Mouse (Mus musculus) neural tube, embryonic 14.5 days (tissue): Measurements from ENCODE around the gene Bmper. TPM values are rescaled to one million over a fixed set of nuclear protein-coding genes. Genes with fewer than 3 reads are reported as not detected.

Experiments used
- ATAC-seq: fragments of 200-750 bp; cut with Nextera tagmentation; 2 replicates; pipeline ENCODE4 v1.8.0; 2017; ENCODE audit warnings: low read depth, mild to moderate bottlenecking, moderate TSS enrichment, moderate library complexity
- H3K27ac ChIP-seq: fragments of 300-500 bp; sonication (generic); 2 replicates; pipeline ENCODE4 v1.5.1; 2014; ENCODE audit warnings: low read depth, mild to moderate bottlenecking, control low read depth, low read length, moderate library complexity, mixed read lengths
- H3K27me3 ChIP-seq: fragments of 300-500 bp; sonication (generic); 2 replicates; pipeline ENCODE4 v1.6.1; 2014; ENCODE audit warnings: low read length; ENCODE audit not compliant: control insufficient read depth, insufficient read depth
- H3K36me3 ChIP-seq: fragments of 300-500 bp; sonication (generic); 2 replicates; pipeline ENCODE4 v1.6.1; 2014; ENCODE audit warnings: low read length, mixed read lengths; ENCODE audit not compliant: control insufficient read depth, insufficient read depth
- H3K4me1 ChIP-seq: fragments of 300-500 bp; sonication (generic); 2 replicates; pipeline ENCODE4 v1.6.1; 2014; ENCODE audit warnings: low read length; ENCODE audit not compliant: control insufficient read depth, insufficient read depth
- H3K4me2 ChIP-seq: fragments of 300-500 bp; sonication (generic); 2 replicates; pipeline ENCODE4 v1.6.1; 2014; ENCODE audit warnings: mild to moderate bottlenecking, low read depth, low read length, control low read depth
- H3K4me3 ChIP-seq: fragments of 300-500 bp; sonication (generic); 2 replicates; pipeline ENCODE4 v1.5.1; 2014; ENCODE audit warnings: low read depth, low read length, control low read depth, mixed read lengths
- H3K9ac ChIP-seq: fragments of 300-500 bp; sonication (generic); replicated peaks from 2 replicates; pipeline ENCODE4 v1.6.1; 2014; ENCODE audit warnings: low read depth, mild to moderate bottlenecking, control low read depth, low read length, mixed read lengths
- H3K9me3 ChIP-seq: fragments of 300-500 bp; sonication (generic); 2 replicates; pipeline ENCODE4 v1.6.1; 2016; ENCODE audit warnings: low read length; ENCODE audit not compliant: control insufficient read depth
- WGBS: fragments of 180-500 bp; shearing (Covaris S2); extraction: QIAGEN DNeasy Blood & Tissue Kit; methylation state at CpG from one replicate; pipeline ENCODE4 v1.1.7; 2014; 5-methylcytosine and 5-hydroxymethylcytosine counted together
- polyA plus RNA-seq: library from polyadenylated mRNA; unstranded; fragments of >200 nt; fragmentation: Nextera tagmentation; extraction: Ambion mirVana; gene quantifications from 2 replicates; pipeline ENCODE4 v1.2.1, GENCODE M21; 2014

Gene Bmper
- polyA plus RNA-seq, 1 experiment from 2014 or later, result 10.4 TPM

- Histone ChIP-seq H3K4me2 (no peak overlapping the region), H3K4me3 (no peak overlapping the region), H3K4me1 (no peaks in the 10 kb centered on the region), H3K9me3 (no peaks in the 10 kb centered on the region), H3K9ac (no peak overlapping the region), H3K27ac (no peak overlapping the region), H3K27me3 (no peaks in the 10 kb centered on the region), H3K36me3 (no peaks in the 10 kb centered on the region)
- 50% methylated on average over 5 of the region's 5 CpGs for WGBS
- ATAC-seq, result no peak; the same call in 1 of the 2 replicates
These were observed 219.3 kb downstream of the Bmper start for GRCm38 (mm10) chr9:23442168-23442567.

- Histone ChIP-seq H3K36me3 (no peaks in the 10 kb centered on the region), H3K9me3 (no peaks in the 10 kb centered on the region), H3K4me1 (no peaks in the 10 kb centered on the region), H3K27ac (no peak overlapping the region), H3K9ac (no peak overlapping the region), H3K27me3 (no peaks in the 10 kb centered on the region), H3K4me3 (no peak overlapping the region), H3K4me2 (no peak overlapping the region)
- ATAC-seq, result no peak
- 98% methylated on average over 4 of the region's 4 CpGs for WGBS
These were observed 222.1 kb downstream of the Bmper start for GRCm38 (mm10) chr9:23444975-23445374.

- Histone ChIP-seq H3K36me3 (no peaks in the 10 kb centered on the region), H3K4me1 (no peaks in the 10 kb centered on the region), H3K9ac (no peak overlapping the region), H3K9me3 (no peaks in the 10 kb centered on the region), H3K4me3 (no peak overlapping the region), H3K4me2 (no peak overlapping the region), H3K27ac (no peak overlapping the region), H3K27me3 (no peaks in the 10 kb centered on the region)
- ATAC-seq, result no peak
- 60% methylated on average over 7 of the region's 7 CpGs for WGBS
These were observed 224.5 kb downstream of the Bmper start for GRCm38 (mm10) chr9:23447271-23447961.

GRCm38 (mm10) chr9:23453309-23453708, 230.4 kb downstream of the Bmper start:
- Histone ChIP-seq H3K27me3 (no peaks in the 10 kb centered on the region), H3K4me1 (no peaks in the 10 kb centered on the region), H3K36me3 (no peaks in the 10 kb centered on the region), H3K4me2 (no peak overlapping the region), H3K4me3 (no peak overlapping the region), H3K9me3 (no peaks in the 10 kb centered on the region), H3K27ac (no peak overlapping the region), H3K9ac (no peak overlapping the region)
- ATAC-seq, result no peak; the same call in 1 of the 2 replicates
- 48% methylated on average over 5 of the region's 5 CpGs for WGBS

GRCm38 (mm10) chr9:23457186-23457585, 234.3 kb downstream of the Bmper start:
- H3K4me1 ChIP-seq, result no peaks in the 10 kb centered on the region
- no peaks in the 10 kb centered on the region for H3K9me3 ChIP-seq
- H3K27ac ChIP-seq, result no peak overlapping the region
- WGBS, result 35% methylated on average over 3 of the region's 3 CpGs
- no peak overlapping the region for H3K4me3 ChIP-seq
- H3K4me2 ChIP-seq, result no peak overlapping the region
- no peaks in the 10 kb centered on the region for H3K27me3 ChIP-seq
- no peaks in the 10 kb centered on the region for H3K36me3 ChIP-seq
- H3K9ac ChIP-seq, result no peak overlapping the region
- no peak for ATAC-seq

GRCm38 (mm10) chr9:23460721-23461120, 237.8 kb downstream of the Bmper start:
- H3K9ac ChIP-seq, result no peak overlapping the region
- H3K4me3 ChIP-seq, result no peak overlapping the region
- H3K36me3 ChIP-seq, result no peaks in the 10 kb centered on the region
- WGBS, result 58% methylated on average over 4 of the region's 4 CpGs
- no peaks in the 10 kb centered on the region for H3K27me3 ChIP-seq
- no peaks in the 10 kb centered on the region for H3K4me1 ChIP-seq
- no peaks in the 10 kb centered on the region for H3K9me3 ChIP-seq
- no peak overlapping the region for H3K27ac ChIP-seq
- ATAC-seq, result peak; percentile 47; the same call in 1 of the 2 replicates
- H3K4me2 ChIP-seq, result no peak overlapping the region

- Histone ChIP-seq H3K4me1 (no peaks in the 10 kb centered on the region), H3K27ac (no peak overlapping the region), H3K27me3 (no peaks in the 10 kb centered on the region), H3K4me2 (no peak overlapping the region), H3K36me3 (no peaks in the 10 kb centered on the region), H3K4me3 (no peak overlapping the region), H3K9ac (no peak overlapping the region), H3K9me3 (no peaks in the 10 kb centered on the region)
- WGBS, result 47% methylated on average over 3 of the region's 3 CpGs
- ATAC-seq, result peak; percentile 79; the same call in 1 of the 2 replicates
These were observed 240.2 kb downstream of the Bmper start for GRCm38 (mm10) chr9:23462949-23463608.

GRCm38 (mm10) chr9:23464981-23465630, 242.2 kb downstream of the Bmper start:
- Histone ChIP-seq H3K9ac (no peak overlapping the region), H3K9me3 (no peaks in the 10 kb centered on the region), H3K4me3 (no peak overlapping the region), H3K36me3 (no peaks in the 10 kb centered on the region), H3K4me1 (no peaks in the 10 kb centered on the region), H3K27me3 (no peaks in the 10 kb centered on the region), H3K4me2 (no peak overlapping the region), H3K27ac (no peak overlapping the region)
- no peak for ATAC-seq
- 85% methylated on average over 7 of the region's 7 CpGs for WGBS

GRCm38 (mm10) chr9:23469886-23470285, 247.0 kb downstream of the Bmper start:
- ATAC-seq, result no peak
- no peak overlapping the region for H3K9ac ChIP-seq
- no peaks in the 10 kb centered on the region for H3K4me1 ChIP-seq
- 70% methylated on average over 1 of the region's 1 CpGs for WGBS
- no peaks in the 10 kb centered on the region for H3K27me3 ChIP-seq
- no peaks in the 10 kb centered on the region for H3K36me3 ChIP-seq
- H3K4me3 ChIP-seq, result no peak overlapping the region
- no peak overlapping the region for H3K4me2 ChIP-seq
- H3K27ac ChIP-seq, result no peak overlapping the region
- no peaks in the 10 kb centered on the region for H3K9me3 ChIP-seq
